Mouse (Mus musculus) lung, adult 2 months (tissue): ENCODE data around the gene F5.

ENCODE experiments used
- CTCF ChIP-seq: fragments of 200-500 bp; IDR thresholded peaks from 2 replicates; pipeline ENCODE4 v1.5.1; 2011; ENCODE audit warnings: mild to moderate bottlenecking, low read length, control low read depth; ENCODE audit not compliant: insufficient read depth
- POLR2A ChIP-seq: fragments of 200-500 bp; IDR thresholded peaks from 2 replicates; pipeline ENCODE4 v1.6.1; 2011; ENCODE audit warnings: low read depth, mild to moderate bottlenecking, control low read depth, low read length, borderline replicate concordance; ENCODE audit errors: extremely low read depth

- no peak for TF ChIP-seq POLR2A
- TF ChIP-seq CTCF = peak; percentile 95
Measured at GRCm38 (mm10) chr1:164138365-164139130, 13.1 kb upstream of the F5 start.
